Mouse (Mus musculus) left cerebral cortex, adult 6 months (tissue): ENCODE measurements around the gene Dcun1d3. TPM values are rescaled to one million over a fixed set of nuclear protein-coding genes. Genes with fewer than 3 reads are reported as not detected.

Experiments used
- long read RNA-seq, 2 experiments: library from polyadenylated mRNA; unstranded; transcript quantifications; one replicate each; pipeline ENCODE4 v2.0.0; 2019 to 2020
- polyA plus RNA-seq: library from polyadenylated mRNA; unstranded; fragments of <200 nt; fragmentation: Nextera tagmentation; gene quantifications from 2 replicates; pipeline ENCODE4 v1.2.3, GENCODE M21; 2021

Dcun1d3 gene
- 2.6 and 2.8 TPM in 2 replicates for polyA plus RNA-seq
- long read RNA-seq, experiment 1, full-length matches to known transcripts: 19 of 36 reads
- long read RNA-seq, experiment 1, partial matches to known transcripts: 3 of 36 reads
- long read RNA-seq, experiment 1, other reads (novel, unspliced or antisense): 14 of 36 reads
- long read RNA-seq, experiment 2, partial matches to known transcripts: 0 of 3 reads
- long read RNA-seq, experiment 2, other reads (novel, unspliced or antisense): 3 of 3 reads

GRCm38 (mm10) chr7:119895639-119896512, at the start of gene Dcun1d3, which contains the start of gene Lyrm1:
Gene Dcun1d3 (minus strand): TSS chr7:119896298.
Gene Lyrm1 (plus strand): TSS chr7:119895861.

Other genes starting within 250 kb of the Dcun1d3 start
- not detected in 2 replicates for gene Acsm4, start 206.3 kb downstream of the Dcun1d3 start, polyA plus RNA-seq
- gene Thumpd1, start 175.5 kb downstream of the Dcun1d3 start, polyA plus RNA-seq: 29.2 and 34.9 TPM in 2 replicates
- gene Acsm3, start 135.4 kb downstream of the Dcun1d3 start, polyA plus RNA-seq: 0.10 and 0.22 TPM in 2 replicates
- 1.2 and 1.7 TPM in 2 replicates for gene Rexo5, start 102.3 kb downstream of the Dcun1d3 start, polyA plus RNA-seq
- gene Eri2, start 102.2 kb downstream of the Dcun1d3 start, polyA plus RNA-seq: 4.9 and 5.3 TPM in 2 replicates
- 20.6 and 21.4 TPM in 2 replicates for gene Lyrm1, start 437 bp downstream of the Dcun1d3 start, polyA plus RNA-seq
- 0.04 and 0.07 TPM in 2 replicates for gene Dnah3, start 199.0 kb upstream of the Dcun1d3 start, polyA plus RNA-seq
- gene Tmem159, start 206.1 kb upstream of the Dcun1d3 start, polyA plus RNA-seq: 25.0 and 27.6 TPM in 2 replicates
- gene Zp2, start 249.0 kb upstream of the Dcun1d3 start, polyA plus RNA-seq: not detected in 2 replicates